Mouse (Mus musculus) monocyte, adult 5-6 weeks (primary cell): Measurements from ENCODE around the gene Slc36a2. TPM values are rescaled to one million over a fixed set of nuclear protein-coding genes. Genes with fewer than 3 reads are reported as not detected.
A peak's percentile ranks its signal among the peaks of the same experiment; 100 is the strongest.

Experiments used
- ATAC-seq: fragments of 153-309, 156-312 bp; replicated peaks from 2 replicates; pipeline ENCODE4 v1.8.0; 2017; ENCODE audit warnings: mild to moderate bottlenecking; ENCODE audit not compliant: low TSS enrichment, insufficient number of reproducible peaks, severe bottlenecking, poor library complexity, low FRiP score
- total RNA-seq: library from RNA; stranded (forward); fragments of 200-1000, 200-491, 200-594 nt; gene quantifications from 3 replicates; pipeline ENCODE4 v1.2.3, GENCODE M21; 2017

Slc36a2 gene
- total RNA-seq, 1 experiment from 2014 or later = not detected

DNA sequence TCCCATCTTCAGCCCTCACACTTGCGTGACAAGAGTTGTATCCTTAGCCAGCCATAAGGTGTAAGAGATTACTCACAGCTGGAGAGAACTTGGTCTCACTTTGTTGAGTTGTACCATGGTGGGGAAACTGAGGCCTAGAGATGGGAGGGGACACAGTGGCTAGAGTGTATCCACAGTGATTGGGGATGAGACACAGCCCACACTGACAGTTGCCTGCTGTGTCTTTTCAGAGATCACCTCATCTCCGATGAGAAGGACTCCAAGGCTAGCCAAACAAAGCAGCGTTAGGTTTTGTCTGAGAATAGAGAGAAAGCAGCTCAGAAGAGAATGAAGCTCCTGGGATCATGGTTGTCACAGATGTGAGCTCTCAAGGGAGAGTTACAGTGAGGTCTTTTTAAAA, 5.3 kb upstream of the Slc36a2 start:
- ATAC-seq = no peak

DNA sequence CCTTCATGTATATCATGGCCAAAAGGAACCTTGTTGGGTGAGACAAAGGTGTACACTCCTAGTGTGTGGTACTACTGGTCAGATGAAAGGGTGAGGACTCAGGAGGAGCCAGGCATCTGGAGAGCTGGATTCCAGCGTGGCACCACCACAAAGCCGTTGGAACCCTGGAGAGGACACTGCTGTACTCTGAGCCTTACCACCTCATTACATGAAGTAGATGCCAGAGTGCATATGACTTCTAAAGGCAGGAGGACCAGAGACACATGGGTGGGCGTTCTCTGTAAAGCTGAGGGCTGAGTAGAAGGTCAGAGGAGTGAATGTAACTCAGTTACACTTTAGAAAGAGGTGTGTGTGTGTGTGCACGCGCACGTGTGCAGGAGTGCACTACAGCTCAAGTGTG, 2.9 kb upstream of the Slc36a2 start:
- no peak for ATAC-seq

DNA sequence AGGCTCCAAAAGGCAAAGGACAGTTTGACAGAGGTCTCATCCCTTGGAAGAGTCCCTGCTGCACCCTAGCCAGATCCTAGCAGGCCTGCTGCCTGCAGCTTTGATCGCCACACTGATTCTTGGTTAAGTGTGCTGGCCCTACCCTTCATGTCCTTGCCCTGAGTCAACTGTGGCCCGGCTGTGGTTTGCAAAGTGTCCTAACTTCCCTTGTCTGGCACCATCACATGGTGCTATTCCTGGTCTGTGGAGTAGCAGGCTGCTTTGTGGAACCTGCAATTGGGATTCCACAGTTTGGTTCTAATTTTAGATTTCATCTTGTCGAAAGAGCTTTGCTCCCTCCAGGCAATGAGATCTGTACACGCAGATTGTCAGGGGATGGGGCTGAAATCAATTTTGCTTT, 2.4 kb upstream of the Slc36a2 start:
- no peak for ATAC-seq

- no peak for ATAC-seq
Measured at GRCm38 (mm10) chr11:55184246-55184645, 631 bp downstream of the Slc36a2 start.

DNA sequence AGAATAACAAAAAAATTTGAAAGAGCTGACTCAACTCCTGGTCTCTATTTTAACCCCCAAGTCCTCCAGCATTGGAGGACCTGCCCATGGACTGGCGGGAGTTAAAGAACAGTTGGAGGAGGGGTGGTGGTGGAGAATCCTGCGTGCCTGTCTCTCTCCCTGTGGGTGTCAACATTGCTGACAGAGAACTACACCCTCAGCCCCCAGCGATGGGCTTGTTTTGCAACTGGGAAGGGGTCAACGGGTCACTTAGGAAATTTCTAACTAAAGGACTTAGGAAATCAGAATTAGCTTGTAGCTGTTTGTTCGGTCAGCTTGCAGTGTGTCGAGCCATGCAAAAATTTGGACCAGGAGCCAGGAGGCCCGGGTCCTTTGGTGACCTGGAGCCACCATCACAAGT, 1.8 kb downstream of the Slc36a2 start:
- no peak for ATAC-seq

- ATAC-seq = no peak
Measured at GRCm38 (mm10) chr11:55179856-55180255, 5.0 kb downstream of the Slc36a2 start.

GRCm38 (mm10) chr11:55178830-55179229, 6.0 kb downstream of the Slc36a2 start:
- no peak for ATAC-seq

DNA sequence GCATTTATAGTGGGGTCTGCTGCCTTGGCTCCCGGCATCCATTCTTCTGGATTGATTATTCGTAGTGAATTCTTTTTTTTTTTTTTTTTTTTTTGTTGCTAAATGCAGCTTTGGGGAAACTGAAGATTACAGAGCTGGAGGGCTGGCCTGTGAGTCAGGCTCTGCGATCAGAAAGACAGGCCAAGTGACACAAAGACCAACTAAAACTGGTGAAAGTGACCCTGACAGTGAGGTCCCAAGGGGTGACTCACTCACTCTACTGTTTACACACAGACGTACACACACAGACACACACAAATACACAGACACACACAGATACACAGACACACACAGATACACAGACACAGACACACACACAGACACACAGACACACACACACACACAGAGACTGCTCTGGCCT, 14.4 kb downstream of the Slc36a2 start:
- ATAC-seq = no peak

DNA sequence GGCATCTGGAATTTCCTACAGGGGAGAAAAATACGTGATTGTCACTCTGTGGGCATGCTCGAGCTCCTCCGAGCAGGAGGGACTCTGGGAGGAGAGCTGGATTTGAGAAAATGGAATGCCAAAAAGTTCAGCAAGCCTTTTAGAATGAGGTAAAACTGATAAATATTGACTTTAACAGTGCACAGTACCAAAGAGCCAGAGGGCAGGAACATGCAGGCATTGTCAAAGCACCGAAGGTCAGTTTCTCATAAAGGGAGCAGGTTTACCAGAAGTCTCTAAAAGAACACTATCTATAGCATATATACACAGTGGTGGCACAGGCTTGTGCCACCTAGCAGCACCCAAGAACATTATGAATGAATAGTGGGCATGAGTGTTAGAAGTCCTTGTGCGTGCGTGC, 16.0 kb downstream of the Slc36a2 start:
- ATAC-seq = no peak

DNA sequence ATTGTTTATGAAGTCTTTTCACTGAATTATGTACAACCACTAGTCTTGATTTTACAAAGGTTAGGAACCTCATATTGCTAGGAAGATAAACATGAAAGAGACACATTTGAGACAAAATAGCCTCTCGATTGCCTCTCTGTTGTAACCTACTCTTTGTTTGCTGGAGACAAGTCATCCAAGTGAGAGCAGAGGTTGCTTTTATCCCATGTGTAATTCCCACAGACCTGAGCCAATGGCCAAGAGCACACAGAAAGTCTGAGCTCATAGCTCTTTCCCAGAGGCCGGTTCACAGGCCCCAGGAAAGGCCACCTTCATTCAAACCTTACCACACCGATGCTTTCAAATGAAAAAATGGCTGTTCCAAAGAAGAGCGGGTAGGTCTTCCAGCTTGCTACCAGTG, 16.4 kb downstream of the Slc36a2 start:
- no peak for ATAC-seq

DNA sequence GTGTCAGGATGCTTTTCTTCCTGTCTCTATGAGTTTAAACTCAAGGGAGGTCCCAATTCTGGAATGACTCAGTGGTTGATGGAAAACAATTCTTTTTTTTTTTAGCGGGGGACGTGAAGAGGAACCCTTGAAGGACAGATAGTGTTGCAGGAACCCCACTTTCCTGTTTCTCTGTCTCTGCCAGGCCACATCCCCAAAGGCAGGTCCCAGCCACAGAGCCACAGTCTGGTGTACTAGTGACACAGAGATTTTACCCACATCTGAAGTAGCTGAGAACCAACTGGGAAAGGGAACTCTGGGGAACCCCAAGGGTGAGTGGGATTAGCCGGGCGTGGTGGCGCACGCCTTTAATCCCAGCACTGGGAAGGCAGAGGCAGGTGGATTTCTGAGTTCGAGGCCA, 19.1 kb downstream of the Slc36a2 start:
- ATAC-seq = no peak

- ATAC-seq = peak; percentile 68
Measured at GRCm38 (mm10) chr11:55164723-55165122, 20.2 kb downstream of the Slc36a2 start.

- ATAC-seq = peak; percentile 36
Measured at GRCm38 (mm10) chr11:55162670-55163069, 22.2 kb downstream of the Slc36a2 start.

DNA sequence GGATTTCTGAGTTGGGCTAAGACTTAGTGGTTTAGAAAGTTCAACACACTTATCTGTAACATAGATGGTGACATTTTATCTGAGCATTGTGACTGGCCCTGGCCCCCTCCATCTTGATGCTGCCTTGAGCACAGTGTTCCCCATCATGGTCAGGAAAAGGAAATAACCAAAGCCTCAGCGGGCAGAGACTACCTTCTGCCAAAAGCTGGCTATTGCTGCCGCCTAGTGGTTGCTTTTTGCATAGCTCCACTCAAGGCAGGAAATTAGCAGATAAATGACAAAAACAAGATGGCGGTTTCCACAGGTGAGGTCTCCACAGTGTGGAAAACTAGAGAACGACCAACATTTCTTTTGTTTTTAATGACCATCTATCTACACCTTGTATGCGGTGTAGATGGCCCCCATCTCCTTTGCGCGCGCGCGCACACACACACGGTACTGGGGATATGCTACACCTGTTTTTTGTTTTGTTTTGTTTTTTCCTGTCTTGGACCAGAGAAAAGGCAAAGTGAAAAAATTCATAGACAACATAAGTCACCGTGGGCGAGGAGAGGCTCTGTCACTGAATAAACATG, 26.0 kb downstream of the Slc36a2 start:
- ATAC-seq = peak; percentile 55

DNA sequence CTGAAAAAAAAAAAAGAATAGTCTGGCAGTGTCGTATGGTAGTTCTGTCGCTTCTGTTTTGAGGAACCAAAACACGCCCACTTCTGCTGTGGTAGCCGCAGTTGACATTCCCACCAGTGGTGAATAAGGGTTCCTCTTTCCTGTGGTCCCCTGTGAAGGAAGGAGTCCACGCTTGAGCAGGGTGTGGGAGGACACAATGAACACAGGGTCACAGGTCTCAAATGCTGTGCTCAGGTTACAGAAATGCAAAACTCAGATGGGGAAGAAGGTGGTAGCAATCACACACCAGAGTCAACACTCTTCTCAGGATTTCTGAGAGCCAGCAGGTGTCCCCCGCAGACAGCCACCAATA, 29.8 kb downstream of the Slc36a2 start:
- peak; percentile 88 for ATAC-seq

DNA sequence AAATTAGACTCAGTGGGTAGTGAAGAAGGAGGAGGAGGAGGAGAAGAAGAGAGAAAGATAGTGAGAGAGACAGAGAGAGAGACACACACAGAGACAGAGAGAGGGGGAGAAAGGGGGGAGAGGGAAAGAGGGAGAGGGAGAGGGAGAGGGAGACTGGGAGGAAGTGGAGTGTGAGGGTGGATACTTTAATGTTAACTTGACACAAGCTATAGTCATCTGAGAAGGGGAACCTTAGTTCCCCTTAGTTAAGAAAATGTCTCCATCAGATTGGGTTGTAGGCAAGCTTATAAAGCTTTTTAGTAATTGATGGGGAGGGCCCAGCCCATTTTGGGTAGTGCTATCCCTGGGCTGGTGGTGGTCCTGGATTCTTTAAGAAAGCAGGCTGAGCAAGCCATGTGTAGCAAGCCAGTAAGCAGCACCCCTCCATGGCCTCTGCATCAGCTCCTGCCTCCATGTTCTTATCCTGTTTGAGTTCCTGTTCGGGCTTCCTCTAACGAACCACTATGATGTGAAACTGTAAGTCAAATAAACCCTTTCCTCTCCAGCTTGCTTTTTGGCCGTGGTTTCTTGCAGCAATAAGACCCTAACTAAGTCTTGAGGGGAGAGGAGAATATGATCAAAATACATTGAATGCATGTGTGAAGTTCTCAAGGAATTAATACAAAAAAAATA, 30.3 kb downstream of the Slc36a2 start:
- ATAC-seq = peak; percentile 52

- ATAC-seq = no peak
Measured at GRCm38 (mm10) chr11:55151608-55152007, 33.3 kb downstream of the Slc36a2 start, which contains the start of gene Slc36a3. Gene Slc36a3 (minus strand): TSS chr11:55151708.

- no peak for ATAC-seq
Measured at GRCm38 (mm10) chr11:55148461-55148860, 36.4 kb downstream of the Slc36a2 start.

DNA sequence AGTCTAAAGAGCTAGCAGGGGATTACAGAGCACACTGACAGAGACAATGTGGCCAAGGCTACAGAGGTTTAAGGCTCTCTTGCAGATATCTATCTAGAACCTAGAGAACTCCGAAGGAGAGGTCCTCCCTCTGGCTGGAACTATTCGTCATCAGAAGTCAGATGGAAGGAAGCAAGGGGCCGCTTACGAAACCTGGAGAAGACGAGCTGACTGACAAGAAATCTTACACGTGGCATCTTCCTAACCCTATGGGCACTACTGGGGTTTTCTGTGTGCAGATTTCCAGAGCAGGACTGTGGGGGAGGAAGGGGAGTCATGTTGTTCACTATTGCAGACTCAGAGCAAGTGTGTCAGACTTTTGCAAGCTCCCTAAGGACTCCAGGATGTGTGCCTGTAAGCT, 37.5 kb downstream of the Slc36a2 start:
- ATAC-seq = peak; percentile 40

DNA sequence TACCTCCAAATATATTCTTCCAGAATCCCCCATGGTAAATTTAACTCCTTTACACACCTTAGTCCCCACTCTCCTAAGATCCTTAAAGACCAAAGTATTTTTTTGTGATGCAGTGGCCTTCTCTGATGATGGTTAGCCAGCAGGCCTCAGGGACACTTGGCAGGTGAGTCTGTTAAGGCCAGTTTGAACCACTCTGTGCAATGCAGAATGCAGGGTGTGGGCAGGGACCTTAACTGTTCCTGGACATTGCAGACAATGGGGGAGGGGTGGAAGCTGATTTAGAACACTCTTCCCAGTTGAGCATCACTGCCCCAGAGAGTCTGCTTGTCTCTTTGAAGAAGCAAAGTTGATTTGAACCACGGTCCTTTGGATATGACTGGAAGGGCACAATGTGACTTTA, 38.0 kb downstream of the Slc36a2 start:
- ATAC-seq = no peak

- ATAC-seq = no peak
Measured at GRCm38 (mm10) chr11:55144011-55144410, 40.9 kb downstream of the Slc36a2 start.
